Mouse (Mus musculus) CH12.LX (cell line): ENCODE measurements around the gene Plekha7.

Experiments
- CHD2 ChIP-seq: IDR thresholded peaks from 2 replicates; pipeline ENCODE4 v1.6.1; 2011; ENCODE audit warnings: low read length, improper control_type of control experiment
- CTCF ChIP-seq, 2 experiments: IDR thresholded peaks in 1 of 2; conservative IDR thresholded peaks in 1 of 2; 2 replicates each; pipeline ENCODE4 v1.5.1; 2011 to 2012; ENCODE audit warnings: low read depth in 2 of 2, low read length in 2 of 2, improper control_type of control experiment in 1 of 2, inconsistent platforms in 1 of 2, mild to moderate bottlenecking in 1 of 2, moderate library complexity in 1 of 2
- E2F4 ChIP-seq: IDR thresholded peaks from 2 replicates; pipeline ENCODE4 v1.6.1; 2011; ENCODE audit warnings: low read depth, low read length, improper control_type of control experiment; ENCODE audit not compliant: insufficient replicate concordance
- GABPA ChIP-seq: IDR thresholded peaks from 2 replicates; pipeline ENCODE4 v1.6.1; 2012; ENCODE audit warnings: low read depth, low read length, improper control_type of control experiment, inconsistent platforms; ENCODE audit not compliant: insufficient replicate concordance
- MAFK ChIP-seq: IDR thresholded peaks from 2 replicates; pipeline ENCODE4 v1.6.1; 2011; ENCODE audit warnings: low read length, improper control_type of control experiment; ENCODE audit not compliant: insufficient replicate concordance
- MYC ChIP-seq: IDR thresholded peaks from 2 replicates; pipeline ENCODE4 v1.6.1; 2011; ENCODE audit warnings: low read depth, mild to moderate bottlenecking, improper control_type of control experiment, low read length
- NELFE ChIP-seq: IDR thresholded peaks from 2 replicates; pipeline ENCODE4 v1.6.1; 2011; ENCODE audit warnings: low read depth, low read length, improper control_type of control experiment
- NRF1 ChIP-seq: IDR thresholded peaks from 2 replicates; pipeline ENCODE4 v1.6.1; 2014; ENCODE audit warnings: low read depth, mild to moderate bottlenecking, inconsistent platforms, low read length, improper control_type of control experiment, moderate library complexity
- POLR2A ChIP-seq: IDR thresholded peaks from 2 replicates; pipeline ENCODE4 v1.6.1; 2011; ENCODE audit warnings: low read depth, mild to moderate bottlenecking, improper control_type of control experiment, low read length
- POLR2AphosphoS2 ChIP-seq: IDR thresholded peaks from 2 replicates; pipeline ENCODE4 v1.6.1; 2011; ENCODE audit warnings: low read depth, low read length, improper control_type of control experiment
- SIN3A ChIP-seq: IDR thresholded peaks from 2 replicates; pipeline ENCODE4 v1.6.1; 2012; ENCODE audit warnings: low read length, improper control_type of control experiment, inconsistent platforms
- SMC3 ChIP-seq: IDR thresholded peaks from 2 replicates; pipeline ENCODE4 v1.6.1; 2011; ENCODE audit warnings: low read depth, low read length, improper control_type of control experiment
- TBP ChIP-seq: conservative IDR thresholded peaks from 2 replicates; pipeline ENCODE4 v1.6.1; 2011; ENCODE audit warnings: low read depth, low read length, improper control_type of control experiment
- ZMIZ1 ChIP-seq: IDR thresholded peaks from 2 replicates; pipeline ENCODE4 v1.6.1; 2012; ENCODE audit warnings: low read depth, mild to moderate bottlenecking, inconsistent platforms, low read length, improper control_type of control experiment

DNA sequence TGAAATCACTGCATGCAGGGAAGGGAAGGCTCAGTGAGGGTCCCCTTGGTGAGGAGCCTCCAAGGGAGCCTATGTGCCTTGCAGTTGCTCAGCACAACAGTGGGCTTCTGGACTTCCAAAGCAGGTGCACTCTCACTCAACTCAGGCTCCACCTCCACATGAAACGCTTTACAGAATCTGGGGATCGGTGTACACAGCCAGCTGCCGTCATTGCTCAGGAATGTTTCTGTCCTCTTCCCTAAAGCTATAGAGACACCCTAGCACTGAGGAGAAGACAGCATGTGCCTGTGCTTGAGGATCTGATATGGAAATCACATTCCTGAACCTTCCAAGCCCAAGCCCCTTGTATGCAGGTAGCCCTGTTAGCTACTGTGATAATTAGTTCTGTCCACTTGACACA, 120.7 kb downstream of the Plekha7 start:
- TF ChIP-seq ZMIZ1 (no peak), CTCF (conservative IDR thresholded peaks at IDR 0.05 in 1 of 2, IDR thresholded peaks at IDR 0.05 in 1 of 2; ENCODE audit: low read depth in 2 of 2, low read length in 2 of 2) (no peak), GABPA (no peak), CHD2 (no peak), POLR2A (no peak), TBP (no peak), NELFE (no peak), E2F4 (no peak), MYC (no peak), SIN3A (no peak), POLR2AphosphoS2 (no peak), NRF1 (no peak), SMC3 (no peak), MAFK (no peak)
